Mouse (Mus musculus): ENCODE data around the gene Atf6b.

The Atf6b gene

DNA sequence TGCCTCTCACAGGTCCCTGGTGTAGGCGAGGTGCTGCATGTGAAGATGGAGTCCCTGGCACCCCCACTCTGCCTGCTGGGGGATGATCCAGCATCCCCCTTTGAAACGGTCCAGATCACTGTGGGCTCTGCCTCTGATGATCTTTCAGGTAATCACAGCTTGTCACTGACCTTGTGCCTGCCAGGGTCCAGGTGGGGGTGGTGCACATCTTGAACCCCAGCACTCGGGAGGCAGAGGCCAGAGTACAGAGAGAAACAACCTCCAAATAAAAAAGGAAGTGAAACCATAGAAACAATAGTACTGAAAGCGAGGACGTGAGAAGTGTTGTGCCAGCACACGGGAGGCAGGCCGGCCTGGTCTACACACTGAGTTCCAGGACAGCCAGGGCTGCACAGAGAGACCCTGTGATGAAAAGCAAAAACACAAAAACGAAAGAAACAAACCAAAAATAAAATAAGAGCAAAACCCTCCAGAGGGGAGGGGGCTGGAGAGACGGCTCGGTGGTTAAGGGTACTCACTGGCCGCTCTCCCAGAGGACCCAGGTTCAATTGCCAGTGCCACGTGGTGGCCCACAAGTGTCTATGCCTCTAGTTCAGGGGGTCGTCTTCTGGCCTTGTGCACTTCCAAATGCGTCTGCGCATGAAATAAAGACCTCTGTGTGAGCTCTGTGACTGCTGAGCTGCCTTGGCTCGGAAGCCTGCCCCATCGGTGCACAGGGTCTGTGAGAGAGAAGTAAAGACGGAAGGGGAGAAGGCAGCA is 2.3 kb downstream of the Atf6b start:
- peak; percentile 50 to 53 for DNase-seq

DNA sequence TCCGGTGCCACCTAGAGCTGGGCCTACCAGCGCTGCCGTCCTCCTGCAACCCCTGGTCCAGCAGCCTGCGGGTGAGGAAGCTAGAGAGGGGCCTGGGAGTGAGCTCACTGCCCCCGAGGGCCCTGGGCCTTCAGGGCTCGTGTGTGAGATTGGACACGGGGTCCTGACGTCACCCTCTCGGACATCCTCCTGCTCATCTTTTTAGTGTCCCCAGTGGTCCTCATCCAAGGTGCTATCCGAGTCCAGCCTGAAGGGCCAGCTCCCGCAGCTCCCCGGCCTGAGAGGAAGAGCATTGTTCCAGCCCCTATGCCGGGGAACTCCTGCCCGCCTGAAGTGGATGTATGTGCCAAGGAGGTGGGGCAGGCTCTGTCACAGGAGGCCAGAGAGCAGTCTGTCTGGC is 3.8 kb downstream of the Atf6b start:
- no peak for DNase-seq

DNA sequence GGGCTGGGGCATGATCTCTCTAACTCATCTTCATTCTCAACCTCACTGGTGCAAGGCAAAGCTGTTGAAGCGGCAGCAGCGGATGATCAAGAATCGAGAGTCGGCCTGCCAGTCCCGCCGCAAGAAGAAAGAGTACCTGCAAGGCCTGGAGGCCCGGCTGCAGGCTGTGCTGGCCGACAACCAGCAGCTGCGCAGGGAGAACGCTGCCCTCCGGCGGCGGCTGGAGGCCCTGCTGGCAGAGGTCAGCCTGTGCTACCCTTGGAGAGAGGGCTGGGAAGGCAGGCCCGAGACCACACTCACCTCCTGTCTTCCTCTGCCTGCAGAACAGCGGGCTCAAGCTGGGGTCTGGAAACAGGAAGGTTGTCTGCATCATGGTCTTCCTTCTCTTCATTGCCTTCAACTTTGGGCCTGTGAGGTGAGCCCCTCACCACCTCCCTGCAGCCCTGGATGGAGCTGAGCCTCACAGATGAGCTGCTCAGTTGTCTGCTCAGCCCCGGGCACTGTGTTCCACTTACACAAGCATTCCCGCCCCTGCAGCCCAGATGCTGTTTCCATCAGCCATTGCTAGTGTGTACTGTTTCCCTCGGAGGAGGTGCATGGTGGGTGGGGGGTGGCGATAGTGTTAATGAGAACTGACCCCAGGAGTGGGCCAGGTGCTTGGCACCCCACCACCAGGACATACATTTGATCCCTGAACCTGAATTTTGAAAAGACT is 4.7 kb downstream of the Atf6b start:
- peak; percentile 44 to 46 for DNase-seq

DNA sequence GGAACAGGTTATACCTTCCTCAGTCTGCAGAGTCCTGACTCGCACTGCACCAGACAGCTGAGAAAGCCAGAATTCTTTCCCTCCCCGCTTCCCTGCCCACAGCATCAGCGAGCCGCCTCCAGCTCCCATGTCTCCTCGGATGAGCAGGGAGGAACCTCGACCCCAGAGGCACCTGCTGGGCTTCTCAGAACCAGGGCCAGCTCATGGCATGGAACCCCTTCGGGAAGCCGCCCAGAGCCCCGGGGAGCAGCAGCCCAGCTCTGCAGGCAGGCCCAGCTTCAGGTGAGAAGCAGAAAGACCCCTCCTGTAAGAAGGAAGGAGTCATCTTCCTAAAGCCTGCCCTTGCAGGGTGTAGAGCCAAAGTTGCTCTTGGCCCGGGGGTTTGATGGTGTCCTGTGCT is 5.6 kb downstream of the Atf6b start:
- DNase-seq = no peak

DNA sequence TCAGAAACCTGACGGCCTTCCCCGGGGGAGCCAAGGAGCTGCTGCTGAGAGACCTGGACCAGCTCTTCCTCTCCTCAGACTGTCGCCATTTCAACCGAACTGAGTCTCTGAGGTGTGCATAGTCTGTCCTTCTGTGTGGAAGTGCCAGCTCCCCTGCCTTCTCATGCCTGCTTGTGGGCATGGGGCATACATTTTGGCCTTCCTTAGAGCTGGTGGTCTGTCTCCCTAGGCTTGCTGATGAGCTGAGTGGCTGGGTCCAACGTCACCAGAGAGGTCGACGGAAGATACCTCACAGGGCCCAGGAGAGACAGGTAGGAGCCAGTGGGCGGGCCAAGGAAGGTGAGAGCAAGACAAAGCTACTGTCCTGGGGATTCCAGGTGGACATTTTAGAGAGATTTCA is 6.0 kb downstream of the Atf6b start:
- DNase-seq = no peak

DNA sequence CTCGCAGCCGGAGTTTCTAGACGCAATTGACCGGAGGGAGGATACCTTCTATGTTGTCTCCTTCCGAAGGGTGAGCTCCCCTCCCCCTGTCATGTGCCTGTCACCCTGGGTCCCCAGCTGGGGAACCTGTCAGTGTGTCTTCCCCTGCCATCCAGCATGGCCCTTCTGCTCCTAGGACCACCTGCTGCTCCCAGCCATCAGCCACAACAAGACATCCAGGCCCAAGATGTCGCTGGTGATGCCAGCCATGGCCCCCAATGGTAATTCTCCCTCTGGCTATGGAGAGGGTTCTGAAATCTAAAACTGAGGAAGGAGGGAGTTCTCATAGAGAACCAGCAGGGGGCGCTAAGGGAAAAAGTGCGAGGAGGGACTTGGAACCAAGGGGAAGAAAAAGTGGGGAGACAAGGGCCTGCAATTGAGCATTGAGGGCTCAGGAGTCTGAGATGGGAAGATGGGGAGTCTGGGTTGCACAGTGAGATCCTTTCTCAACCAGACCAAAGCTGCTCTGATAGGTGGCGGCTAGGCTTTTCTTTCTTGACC is 6.9 kb downstream of the Atf6b start:
- DNase-seq = peak; percentile 68 to 73

DNA sequence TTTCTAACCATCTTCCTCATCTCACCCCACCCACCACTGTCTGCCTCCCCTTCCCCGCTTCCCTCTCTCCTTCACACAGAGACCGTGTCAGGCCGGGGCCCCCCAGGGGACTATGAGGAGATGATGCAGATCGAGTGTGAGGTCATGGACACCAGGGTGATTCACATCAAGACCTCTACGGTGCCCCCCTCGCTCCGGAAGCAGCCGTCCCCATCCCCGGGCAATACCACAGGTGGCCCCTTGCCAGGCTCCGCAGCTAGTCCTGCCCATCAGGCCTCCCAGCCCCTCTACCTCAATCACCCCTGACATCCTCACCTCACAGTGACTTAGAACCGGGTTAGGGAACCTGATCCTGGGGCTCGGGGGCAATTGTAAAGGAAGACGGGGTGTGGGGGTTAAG is 7.4 kb downstream of the Atf6b start:
- no peak for DNase-seq

DNA sequence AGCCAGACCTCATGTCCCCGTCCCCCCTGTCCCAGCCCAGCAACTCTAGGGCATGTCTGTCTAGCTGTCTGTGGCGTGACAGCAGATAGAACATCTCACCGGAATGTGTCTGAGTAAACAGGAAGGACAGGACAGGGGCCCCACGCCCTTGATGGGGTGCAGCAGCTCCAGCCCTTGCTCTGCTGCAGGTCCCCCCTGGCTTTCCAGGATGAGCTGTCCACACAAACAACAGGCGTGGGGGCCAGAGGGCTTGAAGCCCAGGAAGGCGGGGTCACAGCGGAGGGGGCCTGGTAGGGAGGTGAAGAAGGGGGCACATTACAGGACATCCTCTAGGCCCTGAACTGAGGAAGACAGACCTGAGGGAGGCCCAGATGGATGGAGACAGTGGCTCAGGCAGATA is 8.2 kb downstream of the Atf6b start:
- DNase-seq = no peak

DNA sequence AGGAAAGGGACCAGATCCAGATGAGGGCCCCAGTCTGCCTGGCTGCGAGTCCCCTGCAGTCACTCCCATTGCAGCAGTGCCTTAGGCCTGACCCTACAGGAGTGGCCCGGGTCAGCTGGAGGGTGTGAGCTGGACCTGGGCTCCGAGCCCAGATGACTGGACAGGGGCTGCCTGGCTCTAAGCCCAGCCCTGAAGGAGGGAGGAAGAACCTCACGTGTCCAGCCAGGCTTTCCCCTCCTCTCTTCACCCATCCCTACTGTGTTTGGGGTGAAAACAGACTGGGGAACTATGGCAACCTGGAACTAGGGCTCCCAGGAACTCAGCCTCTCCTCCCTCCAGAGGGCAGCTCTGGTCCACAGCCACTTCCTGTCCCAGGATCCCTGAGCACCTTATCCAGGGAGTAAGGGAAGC is 8.6 kb downstream of the Atf6b start:
- DNase-seq = no peak

DNA sequence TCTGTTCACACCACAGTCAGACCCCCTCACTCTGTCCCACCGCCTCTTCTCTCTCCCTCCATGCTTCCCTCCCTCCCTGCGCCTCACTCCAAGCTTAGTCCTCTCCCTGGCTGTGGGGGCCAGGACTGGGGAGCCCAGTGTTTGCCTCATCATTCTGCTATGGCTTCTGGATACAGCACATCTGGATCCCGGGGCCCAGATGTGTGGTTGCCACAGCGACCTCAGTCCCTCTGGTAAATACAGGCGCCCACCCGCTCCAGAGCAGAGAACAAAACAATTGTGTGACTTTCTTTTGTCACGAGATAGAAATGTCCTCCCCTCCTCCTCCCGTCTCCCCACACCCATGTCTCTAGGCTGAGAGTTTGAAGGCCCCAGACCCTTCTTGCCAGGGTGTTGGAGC is 9.7 kb downstream of the Atf6b start:
- DNase-seq = no peak

DNA sequence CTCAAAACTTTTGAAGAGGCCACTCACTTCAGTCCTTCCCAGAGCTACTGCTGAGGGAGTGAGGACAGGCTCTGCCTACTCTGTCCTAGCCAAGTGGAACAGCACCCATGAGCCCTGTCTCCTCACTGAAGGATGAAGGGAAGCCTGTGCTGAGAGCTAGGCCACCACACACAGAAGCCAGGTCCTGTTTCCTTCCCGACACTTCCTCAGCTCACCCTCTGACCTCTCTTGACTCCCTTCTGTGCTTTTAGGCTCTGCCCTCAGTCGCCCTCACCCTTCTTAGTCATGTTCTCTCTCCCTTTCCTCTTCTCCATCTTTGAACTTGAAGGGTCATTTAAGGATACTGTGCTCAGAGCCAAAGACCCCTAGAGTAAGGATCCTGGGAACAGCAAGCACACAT is 10.3 kb downstream of the Atf6b start:
- DNase-seq = no peak

DNA sequence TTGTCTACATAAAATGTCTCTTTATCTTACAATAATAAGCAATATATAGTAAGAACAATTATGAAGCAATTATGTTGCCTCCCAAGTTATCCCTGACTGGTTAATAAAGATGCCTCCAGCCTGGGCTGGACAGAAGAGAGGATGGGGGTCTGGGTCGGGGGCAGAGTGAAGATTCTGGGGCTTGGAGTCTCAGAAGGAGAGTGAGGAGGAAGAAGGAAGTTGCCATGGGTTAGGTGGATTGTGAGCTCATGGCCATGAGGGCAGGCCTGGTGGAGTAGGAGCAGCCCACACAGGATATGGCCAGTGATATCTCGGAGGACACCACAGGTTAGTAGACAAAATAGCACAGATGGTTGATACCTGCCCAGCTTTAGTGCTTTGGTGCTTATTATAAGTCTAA is 11.2 kb downstream of the Atf6b start:
- DNase-seq = no peak

DNA sequence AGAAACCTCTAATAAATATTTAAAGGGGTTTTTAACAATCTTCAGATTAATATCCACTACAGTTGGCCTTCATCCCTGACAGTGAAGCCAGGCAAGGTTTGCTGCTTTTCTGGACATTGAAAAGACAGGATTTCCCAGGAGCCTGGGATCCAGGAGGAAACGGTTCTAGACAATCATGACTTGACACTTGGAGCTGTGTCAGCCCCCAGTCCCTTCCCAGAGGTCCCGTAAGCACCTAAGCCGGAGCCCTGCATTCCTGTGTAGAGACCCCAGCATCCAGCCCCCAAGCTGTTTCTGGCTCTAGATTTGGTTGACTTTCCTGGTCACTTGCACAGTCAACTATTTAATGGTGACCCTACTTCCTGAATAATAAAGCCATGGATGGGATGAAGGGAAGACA is 11.6 kb downstream of the Atf6b start:
- DNase-seq = no peak

DNA sequence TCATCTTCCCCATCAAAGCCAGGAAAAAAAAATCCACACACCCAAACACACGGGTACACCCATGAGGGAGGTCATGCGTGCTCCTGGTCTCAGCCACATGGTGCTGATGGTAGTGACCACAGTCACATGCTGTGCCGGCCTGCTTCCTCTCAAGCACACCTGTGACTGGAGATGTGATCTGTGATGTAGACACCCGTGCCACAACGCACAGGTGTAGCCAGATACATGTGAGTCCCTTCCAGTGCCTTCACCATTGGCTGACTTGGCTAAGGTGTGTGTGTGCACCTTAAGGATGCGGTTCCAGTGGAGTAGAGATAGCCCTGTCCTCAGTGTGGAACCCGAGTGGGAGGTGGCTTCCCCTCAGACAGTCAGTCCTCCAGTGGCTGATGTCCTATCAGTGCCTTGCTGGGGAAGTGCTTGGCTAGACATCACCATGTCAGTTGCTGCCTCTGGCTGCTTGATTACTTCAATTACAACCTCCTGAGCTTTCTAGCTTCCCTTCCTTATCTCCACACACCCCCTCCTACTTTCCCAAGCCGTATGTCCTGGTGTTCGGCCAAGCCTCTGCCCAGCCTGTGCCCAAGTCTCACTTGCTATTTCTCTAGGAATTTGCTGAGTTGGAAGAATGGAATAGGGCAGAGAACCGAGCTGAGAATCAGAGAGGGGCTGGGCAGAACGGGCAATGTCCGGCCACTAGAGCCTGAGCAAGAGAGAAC is 12.4 kb downstream of the Atf6b start:
- no peak for DNase-seq

DNA sequence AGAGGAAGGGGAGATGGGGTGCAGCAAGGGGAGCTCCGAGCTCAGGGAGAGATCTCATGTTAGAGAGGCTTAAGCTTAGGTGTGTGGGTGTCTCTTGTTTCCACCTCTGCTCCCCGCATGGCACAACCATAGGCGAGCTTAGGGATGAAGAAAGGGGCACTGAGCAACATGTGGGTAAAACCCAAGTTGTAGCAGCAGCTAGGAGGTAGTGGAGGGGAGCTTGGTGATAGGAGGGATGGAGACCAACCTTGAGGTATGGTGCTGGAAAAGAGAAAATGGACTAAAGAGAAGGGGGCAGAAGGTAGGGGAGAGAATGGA is 12.9 kb downstream of the Atf6b start:
- no peak for DNase-seq

DNA sequence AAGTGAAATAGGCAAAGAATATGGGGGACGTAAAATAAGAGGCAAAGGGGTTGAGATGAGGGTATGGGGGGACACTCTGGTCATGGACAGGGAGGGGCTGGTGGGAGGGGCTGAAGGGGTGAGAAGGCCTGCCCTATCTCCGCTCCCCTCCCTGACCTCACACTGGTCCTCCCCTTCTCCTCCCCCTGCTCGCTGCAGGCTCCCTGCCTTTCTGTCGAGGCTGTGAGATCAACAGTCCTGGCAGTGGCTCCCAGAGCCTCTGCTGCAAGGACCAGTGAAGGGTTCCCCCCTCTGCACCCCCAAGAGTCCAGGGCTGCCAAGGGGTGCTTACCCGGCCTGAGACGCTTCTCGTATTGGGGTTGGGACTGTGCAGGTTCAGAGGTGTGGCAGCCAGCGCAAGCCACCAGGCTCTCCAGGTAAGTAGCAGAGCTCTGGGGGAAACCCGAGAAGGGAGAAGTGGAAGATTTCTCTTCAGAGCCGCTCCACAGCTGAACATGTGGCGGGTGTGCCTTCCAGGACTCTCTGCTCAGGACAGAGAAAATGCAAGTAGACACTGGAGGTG is 13.4 kb downstream of the Atf6b start:
- no peak for DNase-seq

DNA sequence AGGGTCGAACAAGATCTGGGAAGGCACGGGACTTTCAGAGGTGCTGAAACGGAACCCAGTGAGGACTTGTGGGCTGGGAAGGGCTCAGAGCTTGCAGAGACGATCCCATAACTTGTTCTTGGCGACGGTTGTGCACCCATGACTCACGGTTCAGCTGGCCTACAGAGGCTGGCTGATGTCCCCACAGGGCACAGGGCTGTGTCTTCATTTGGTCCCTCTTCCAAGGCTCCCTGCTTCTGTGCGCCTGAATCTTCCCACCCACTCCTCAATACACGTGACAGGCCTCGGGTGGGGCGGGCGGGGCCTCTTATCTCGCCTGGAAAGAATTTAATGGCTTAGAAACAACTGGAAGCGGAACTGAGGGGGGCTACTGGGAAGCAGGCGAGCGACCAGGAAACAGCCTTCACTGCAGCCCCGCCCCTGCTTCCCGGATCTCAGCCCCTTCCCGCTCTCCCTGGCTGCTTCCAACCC is 14.2 kb downstream of the Atf6b start:
- DNase-seq = no peak

DNA sequence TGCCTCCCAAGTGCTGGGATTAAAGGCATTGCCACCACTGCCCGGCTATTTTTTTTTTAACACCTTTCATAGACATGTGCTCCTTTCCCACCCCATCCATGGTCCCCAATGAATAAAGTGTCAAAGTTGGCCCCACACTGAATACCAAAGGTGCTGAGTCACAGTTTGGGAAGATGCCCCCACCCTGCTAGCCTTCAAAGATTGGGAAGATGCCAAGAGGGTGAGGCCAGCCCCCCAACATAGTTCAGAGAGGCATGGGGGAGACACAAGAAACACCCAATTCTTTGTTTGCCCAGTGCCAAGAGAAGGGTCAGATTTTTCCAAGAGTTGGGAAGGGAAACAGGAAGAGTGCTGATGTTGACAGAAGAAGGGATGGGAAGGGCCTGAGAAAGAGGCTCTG is 15.5 kb downstream of the Atf6b start:
- no peak for DNase-seq

DNA sequence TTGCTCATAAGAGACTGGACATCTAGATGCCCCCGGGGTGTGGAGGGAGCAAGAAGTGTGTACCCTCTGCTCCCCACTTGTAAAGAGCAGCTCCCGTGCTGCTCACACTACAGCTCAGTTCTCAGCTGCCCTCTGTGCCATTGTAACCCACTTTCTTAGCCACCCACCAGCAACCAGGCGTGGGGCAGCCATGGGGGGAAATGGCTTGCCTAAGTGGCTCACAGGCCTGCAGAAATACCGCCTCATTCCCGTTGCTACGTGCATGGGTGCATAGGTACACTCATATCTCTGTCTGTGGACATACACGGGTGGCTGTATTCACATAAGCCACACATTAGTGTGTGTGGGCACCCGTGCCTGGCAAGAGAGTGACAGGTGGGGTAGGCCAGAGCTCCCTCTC is 16.0 kb downstream of the Atf6b start:
- no peak for DNase-seq

DNA sequence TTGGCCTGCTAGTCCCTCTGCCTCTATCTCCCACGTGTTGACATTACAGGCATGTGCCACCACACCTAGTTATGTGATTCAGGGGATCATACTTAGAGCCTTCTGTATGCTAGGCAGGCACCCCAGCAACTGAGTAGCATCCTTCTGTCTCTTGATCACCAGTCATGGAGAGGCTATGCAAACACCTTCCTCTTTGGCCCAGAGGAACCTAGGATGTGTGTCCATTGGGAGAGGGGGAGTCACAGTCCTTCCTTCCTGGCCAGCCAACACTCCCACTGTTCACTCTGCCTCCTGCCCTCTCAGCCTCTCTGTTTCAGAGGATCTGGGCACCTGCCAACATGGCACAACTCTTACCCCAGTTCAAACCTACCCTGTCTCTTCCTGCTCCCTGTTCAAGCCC is 16.6 kb downstream of the Atf6b start:
- no peak for DNase-seq

DNA sequence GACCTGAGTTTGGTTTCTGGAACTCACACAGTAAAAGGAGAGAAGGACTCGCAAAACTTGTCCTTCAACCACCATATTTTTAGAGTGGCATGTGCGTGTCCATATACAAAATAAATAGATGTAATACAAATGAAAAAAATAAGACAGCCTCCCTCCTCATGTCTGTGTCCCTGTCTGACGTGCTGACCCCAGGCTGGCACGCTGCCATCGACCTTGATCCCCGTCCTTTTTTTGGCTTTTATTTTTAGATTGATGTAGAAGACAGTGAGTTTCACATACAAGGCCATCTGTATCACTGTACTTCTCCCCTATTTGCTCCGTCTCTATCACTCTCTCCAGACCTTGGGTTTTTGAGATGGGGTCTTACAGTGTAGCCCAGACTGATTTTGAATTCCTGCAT is 17.5 kb downstream of the Atf6b start:
- DNase-seq = no peak

DNA sequence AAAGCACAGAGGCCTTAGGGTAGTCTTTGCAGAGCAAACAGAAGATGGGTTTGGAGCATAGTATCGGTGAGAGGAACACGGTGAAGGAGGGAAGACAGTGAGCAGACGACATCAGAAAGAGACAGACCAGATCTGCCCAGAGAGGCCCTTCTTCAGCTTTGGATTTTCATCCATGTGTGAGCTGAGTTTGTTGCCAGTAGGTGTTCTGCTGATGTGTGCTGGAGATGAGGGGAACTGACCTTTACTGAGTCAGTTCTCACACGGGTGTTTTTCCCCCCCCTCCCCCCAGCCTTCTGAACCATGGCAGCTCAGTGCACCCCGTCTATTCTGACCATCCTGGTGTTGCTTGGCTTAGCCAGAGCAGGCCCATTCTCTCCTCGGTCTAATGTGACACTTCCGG is 23.3 kb downstream of the Atf6b start, which contains the start of gene Tnxb:
Tnxb (plus strand) TSS at position 301 of the 400 bp plus-strand sequence.
- no peak for DNase-seq

Data from B cell, adult 2 months (primary cell).